Mouse (Mus musculus) embryonic fibroblast, embryonic 13.5 days (primary cell): Measurements from ENCODE around the gene Ly6g6e. TPM values are rescaled to one million over a fixed set of nuclear protein-coding genes. Genes with fewer than 3 reads are reported as not detected.
A peak's percentile ranks its signal among the peaks of the same experiment; 100 is the strongest.
"Not testable (repeated sequence)": the region's sequence is repeated elsewhere in the genome, so short reads cannot be mapped to it uniquely, and the experiment has no call there.

Source experiments
- H3K27ac ChIP-seq: 2 replicates; pipeline ENCODE4 v1.5.1; 2012; ENCODE audit warnings: low read length, control low read depth, inconsistent platforms; ENCODE audit not compliant: insufficient read depth
- H3K4me1 ChIP-seq: 2 replicates; pipeline ENCODE4 v1.6.1; 2011; ENCODE audit warnings: low read length; ENCODE audit not compliant: control insufficient read depth, insufficient read depth
- H3K4me3 ChIP-seq: 2 replicates; pipeline ENCODE4 v1.5.1; 2011; ENCODE audit warnings: mild to moderate bottlenecking, control low read depth, low read length; ENCODE audit not compliant: insufficient read depth
- CTCF ChIP-seq: IDR thresholded peaks from 2 replicates; pipeline ENCODE4 v1.5.1; 2011; ENCODE audit warnings: mild to moderate bottlenecking, control low read depth, low read length, moderate library complexity, borderline replicate concordance; ENCODE audit not compliant: insufficient read depth
- POLR2A ChIP-seq: IDR thresholded peaks from 2 replicates; pipeline ENCODE4 v1.6.1; 2011; ENCODE audit warnings: low read depth, mild to moderate bottlenecking, control low read depth, low read length, moderate library complexity
- polyA plus RNA-seq: library from polyadenylated mRNA; stranded (reverse); fragments of >200 nt; gene quantifications from 2 replicates; pipeline ENCODE4 v1.2.4, GENCODE M21; 2011; ENCODE audit warnings: low read depth; ENCODE audit not compliant: missing spikeins, insufficient read length

Ly6g6e gene
- polyA plus RNA-seq = not detected in 2 replicates

GRCm38 (mm10) chr17:35076507-35077176 is at the start of gene Ly6g6e:
TSS of gene Ly6g6e (plus strand) at chr17:35076902.
- TF ChIP-seq CTCF (no peak), POLR2A (no peak)
- Histone ChIP-seq H3K4me3 (no peak within 1 kb of the TSS), H3K27ac (no peak within 1 kb of the TSS), H3K4me1 (no peaks in the 10 kb centered on the region)

GRCm38 (mm10) chr17:35027277-35028068 is 49.2 kb upstream of the Ly6g6e start, which contains the start of gene Sapcd1:
TSS of gene Sapcd1 (minus strand) at chr17:35028016.
- no peak within 1 kb of the TSS for H3K4me3 ChIP-seq
- TF ChIP-seq CTCF (no peak), POLR2A (no peak)
- no peak within 1 kb of the TSS for H3K27ac ChIP-seq
- no peaks in the 10 kb centered on the region for H3K4me1 ChIP-seq

- H3K27ac ChIP-seq = no peak overlapping the region
- H3K4me3 ChIP-seq = no peak overlapping the region
- TF ChIP-seq CTCF (no peak), POLR2A (no peak)
- H3K4me1 ChIP-seq = no peaks in the 10 kb centered on the region
These were observed 48.4 kb upstream of the Ly6g6e start for GRCm38 (mm10) chr17:35028315-35028714.

GRCm38 (mm10) chr17:35029691-35030532 is 46.8 kb upstream of the Ly6g6e start:
- no peak overlapping the region for H3K4me3 ChIP-seq

GRCm38 (mm10) chr17:35031272-35031671 is 45.4 kb upstream of the Ly6g6e start:
- no peaks in the 10 kb centered on the region for H3K4me1 ChIP-seq
- H3K4me3 ChIP-seq = no peak overlapping the region
- H3K27ac ChIP-seq = no peak overlapping the region
- TF ChIP-seq CTCF (no peak), POLR2A (no peak)

More at GRCm38 (mm10) chr17:35029691-35030532, 46.8 kb upstream of the Ly6g6e start:
- TF ChIP-seq CTCF (peak; percentile 80; the same call in 1 of the 2 replicates), POLR2A (no peak)
- no peak overlapping the region for H3K27ac ChIP-seq
- H3K4me1 ChIP-seq = no peaks in the 10 kb centered on the region

GRCm38 (mm10) chr17:35031880-35032279 is 44.8 kb upstream of the Ly6g6e start:
- TF ChIP-seq CTCF = no peak
- TF ChIP-seq POLR2A = no peak
- Histone ChIP-seq H3K4me3 (no peak overlapping the region), H3K4me1 (no peaks in the 10 kb centered on the region), H3K27ac (no peak overlapping the region)

- Histone ChIP-seq H3K4me3 (no peak overlapping the region), H3K4me1 (no peaks in the 10 kb centered on the region), H3K27ac (no peak overlapping the region)
- TF ChIP-seq POLR2A (no peak), CTCF (no peak)
These were observed 44.3 kb upstream of the Ly6g6e start for GRCm38 (mm10) chr17:35032323-35032870.

GRCm38 (mm10) chr17:35033703-35034102 is 43.0 kb upstream of the Ly6g6e start:
- H3K4me3 ChIP-seq, H3K27ac ChIP-seq, H3K4me1 ChIP-seq: not testable (repeated sequence)

- no peak overlapping the region for H3K4me3 ChIP-seq
- TF ChIP-seq CTCF (no peak), POLR2A (no peak)
- H3K4me1 ChIP-seq = peaks cover 6% of the 10 kb centered on the region
- no peak overlapping the region for H3K27ac ChIP-seq
These were observed 41.8 kb upstream of the Ly6g6e start for GRCm38 (mm10) chr17:35034896-35035295.
